Mouse (Mus musculus): Measurements from ENCODE around the gene Zfp994. TPM values are rescaled to one million over a fixed set of nuclear protein-coding genes. Genes with fewer than 3 reads are reported as not detected.
"Not testable (repeated sequence)": the region's sequence is repeated elsewhere in the genome, so short reads cannot be mapped to it uniquely, and the experiment has no call there.

The Zfp994 gene
- polyA plus RNA-seq (2012; rRNA removed), result 0.03 and 0.04 TPM in 2 replicates

- peak; percentile 85 for TF ChIP-seq POLR2A (IDR thresholded peaks at IDR 0.05; ENCODE audit: low read depth, low read length)
- H3K36me3 ChIP-seq (ENCODE audit: control insufficient read depth, insufficient read depth, low read length); H3K27me3 ChIP-seq (ENCODE audit: control insufficient read depth, insufficient read depth, low read length); H3K4me1 ChIP-seq (ENCODE audit: control insufficient read depth, insufficient read depth, insufficient read length, low read length): not testable (repeated sequence)
- under 1% methylated on average over 23 of the region's 23 CpGs for WGBS
- Histone ChIP-seq H3K4me3 (ENCODE audit: low read depth, low read length) (peak within 1 kb of the TSS; percentile 99), H3K27ac (ENCODE audit: insufficient read depth, low read depth, low read length) (peak within 1 kb of the TSS; percentile 84; the same call in 1 of the 2 replicates)
These were observed at the start of gene Zfp994 for GRCm38 (mm10) chr17:22225422-22226012. Gene Zfp994 (minus strand): TSS chr17:22225616.

DNA sequence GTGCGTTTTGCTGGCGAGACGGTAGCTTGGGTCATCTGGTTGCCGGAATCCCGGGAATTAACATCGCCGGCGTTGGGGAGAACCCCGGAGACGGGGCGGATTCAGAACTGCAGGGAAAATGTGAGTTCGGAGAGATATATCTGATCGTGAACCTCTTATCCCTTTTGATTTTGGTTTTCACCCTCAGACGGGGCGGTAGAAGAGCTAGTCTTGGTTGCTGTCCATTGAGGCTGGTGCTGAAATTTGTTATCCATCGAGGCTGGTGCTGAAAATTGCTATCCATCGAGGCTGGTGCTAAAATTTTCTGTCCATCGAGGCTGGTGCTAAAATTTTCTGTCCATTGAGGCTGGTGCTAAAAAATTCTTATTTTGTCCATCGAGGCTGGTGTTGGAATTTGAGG lies 5.3 kb upstream of the Zfp994 start:
- H3K36me3 ChIP-seq (ENCODE audit: control insufficient read depth, insufficient read depth, low read length); H3K4me1 ChIP-seq (ENCODE audit: control insufficient read depth, insufficient read depth, insufficient read length, low read length); H3K4me3 ChIP-seq (ENCODE audit: low read depth, low read length); H3K27me3 ChIP-seq (ENCODE audit: control insufficient read depth, insufficient read depth, low read length); H3K27ac ChIP-seq (ENCODE audit: insufficient read depth, low read depth, low read length): not testable (repeated sequence)
- WGBS, result 63% methylated on average over 19 of the region's 19 CpGs

GRCm38 (mm10) chr17:22225015-22225414 lies 401 bp downstream of the Zfp994 start:
- Histone ChIP-seq H3K27ac (ENCODE audit: insufficient read depth, low read depth, low read length) (peak overlapping the region; percentile 84; the same call in 1 of the 2 replicates), H3K4me3 (ENCODE audit: low read depth, low read length) (peak overlapping the region; percentile 99)
- not testable (repeated sequence) for H3K27me3 ChIP-seq (ENCODE audit: control insufficient read depth, insufficient read depth, low read length); H3K36me3 ChIP-seq (ENCODE audit: control insufficient read depth, insufficient read depth, low read length); H3K4me1 ChIP-seq (ENCODE audit: control insufficient read depth, insufficient read depth, insufficient read length, low read length)
- WGBS, result 2% methylated on average over 3 of the region's 3 CpGs

GRCm38 (mm10) chr17:22165722-22166294 lies 59.6 kb downstream of the Zfp994 start, which contains the start of gene Zfp947:
Gene Zfp947 (minus strand): TSS chr17:22166190.
- H3K4me1 ChIP-seq (ENCODE audit: control insufficient read depth, insufficient read depth, insufficient read length, low read length); H3K36me3 ChIP-seq (ENCODE audit: control insufficient read depth, insufficient read depth, low read length); H3K27me3 ChIP-seq (ENCODE audit: control insufficient read depth, insufficient read depth, low read length): not testable (repeated sequence)
- peak within 1 kb of the TSS; percentile 74 for H3K4me3 ChIP-seq (ENCODE audit: low read depth, low read length)
- peak within 1 kb of the TSS; percentile 60; the same call in 1 of the 2 replicates for H3K27ac ChIP-seq (ENCODE audit: insufficient read depth, low read depth, low read length)
- under 1% methylated on average over 16 of the region's 16 CpGs for WGBS

GRCm38 (mm10) chr17:22165304-22165703 lies 60.1 kb downstream of the Zfp994 start:
- not testable (repeated sequence) for H3K27me3 ChIP-seq (ENCODE audit: control insufficient read depth, insufficient read depth, low read length); H3K4me1 ChIP-seq (ENCODE audit: control insufficient read depth, insufficient read depth, insufficient read length, low read length); H3K36me3 ChIP-seq (ENCODE audit: control insufficient read depth, insufficient read depth, low read length)
- Histone ChIP-seq H3K4me3 (ENCODE audit: low read depth, low read length) (peak overlapping the region; percentile 74), H3K27ac (ENCODE audit: insufficient read depth, low read depth, low read length) (0 out of 2 replicates have a peak overlapping the region, but pooled peaks have one; percentile 60)
- WGBS, result 3% methylated on average over 3 of the region's 3 CpGs

DNA sequence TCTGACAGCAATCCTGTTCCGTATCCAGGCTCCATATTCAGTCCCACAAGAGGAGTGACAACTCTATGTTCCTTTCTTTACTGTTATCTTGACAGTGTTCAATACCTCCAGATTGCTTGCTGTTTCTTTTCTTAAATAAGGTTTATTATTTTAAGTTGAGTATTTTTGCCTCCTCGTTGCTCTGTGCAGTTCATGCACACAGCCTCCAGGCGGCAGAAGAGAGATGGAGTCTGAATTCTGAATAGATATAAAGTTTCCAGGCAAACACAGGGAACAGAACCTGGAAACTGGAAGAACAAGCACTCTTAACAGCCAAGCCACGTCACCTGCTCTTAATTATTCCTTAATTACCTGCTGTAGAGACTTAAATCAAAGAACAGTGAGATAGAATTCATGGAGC lies 71.5 kb downstream of the Zfp994 start:
- WGBS, result 50% methylated on average over 4 of the region's 4 CpGs
- not testable (repeated sequence) for H3K36me3 ChIP-seq (ENCODE audit: control insufficient read depth, insufficient read depth, low read length); H3K4me3 ChIP-seq (ENCODE audit: low read depth, low read length); H3K27ac ChIP-seq (ENCODE audit: insufficient read depth, low read depth, low read length); H3K27me3 ChIP-seq (ENCODE audit: control insufficient read depth, insufficient read depth, low read length); H3K4me1 ChIP-seq (ENCODE audit: control insufficient read depth, insufficient read depth, insufficient read length, low read length)

Other genes with a start within 250 kb of the Zfp994 start
- gene Zfp947, start 59.4 kb downstream of the Zfp994 start, polyA plus RNA-seq (2012; rRNA removed), result 0.05 TPM in 1 of 2 replicates, not detected in the other
- gene CT030661.1, start 89.2 kb upstream of the Zfp994 start, polyA plus RNA-seq (2012; rRNA removed), result 0.09 and 0.18 TPM in 2 replicates
- gene Zfp944, start 135.8 kb upstream of the Zfp994 start, polyA plus RNA-seq (2012; rRNA removed), result 1.1 and 2.0 TPM in 2 replicates
- gene Zfp758, start 135.8 kb upstream of the Zfp994 start, polyA plus RNA-seq (2012; rRNA removed), result 0.11 and 0.16 TPM in 2 replicates
- gene Zfp946, start 198.6 kb upstream of the Zfp994 start, polyA plus RNA-seq (2012; rRNA removed), result 1.2 and 2.4 TPM in 2 replicates